Mouse (Mus musculus) T-helper 1 cell (primary cell): ENCODE results near the gene Ilf3.

Source experiments
- in situ Hi-C: fragments of 300-600 bp; cut with MboI, MseI; formaldehyde crosslinking; loops from one replicate; pipeline ENCODE4 v1.15.1; 2025; ENCODE audit warnings: high pct_unique_total_duplicates

Gene Ilf3

DNA sequence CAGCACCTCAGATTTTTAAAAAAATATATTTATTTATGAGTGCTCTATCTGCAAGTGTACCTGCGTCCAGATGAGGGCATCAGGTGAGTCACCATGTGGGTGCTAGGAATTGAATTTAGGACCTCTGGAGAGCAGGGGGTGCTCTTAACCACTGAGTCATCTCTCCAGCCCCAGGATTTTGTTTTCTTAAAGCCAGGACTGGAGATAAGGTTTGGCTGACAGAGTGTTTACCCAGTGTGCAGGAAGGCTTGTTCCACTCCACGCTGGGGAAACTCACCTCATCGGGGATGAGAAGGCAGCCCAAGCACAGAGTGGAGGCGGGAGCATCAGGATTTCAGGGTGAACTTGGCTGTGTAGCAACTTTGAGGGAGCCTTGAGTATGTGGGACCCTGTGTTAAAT, 27.3 kb upstream of the Ilf3 start:
- in situ Hi-C loops, result no loop called here

DNA sequence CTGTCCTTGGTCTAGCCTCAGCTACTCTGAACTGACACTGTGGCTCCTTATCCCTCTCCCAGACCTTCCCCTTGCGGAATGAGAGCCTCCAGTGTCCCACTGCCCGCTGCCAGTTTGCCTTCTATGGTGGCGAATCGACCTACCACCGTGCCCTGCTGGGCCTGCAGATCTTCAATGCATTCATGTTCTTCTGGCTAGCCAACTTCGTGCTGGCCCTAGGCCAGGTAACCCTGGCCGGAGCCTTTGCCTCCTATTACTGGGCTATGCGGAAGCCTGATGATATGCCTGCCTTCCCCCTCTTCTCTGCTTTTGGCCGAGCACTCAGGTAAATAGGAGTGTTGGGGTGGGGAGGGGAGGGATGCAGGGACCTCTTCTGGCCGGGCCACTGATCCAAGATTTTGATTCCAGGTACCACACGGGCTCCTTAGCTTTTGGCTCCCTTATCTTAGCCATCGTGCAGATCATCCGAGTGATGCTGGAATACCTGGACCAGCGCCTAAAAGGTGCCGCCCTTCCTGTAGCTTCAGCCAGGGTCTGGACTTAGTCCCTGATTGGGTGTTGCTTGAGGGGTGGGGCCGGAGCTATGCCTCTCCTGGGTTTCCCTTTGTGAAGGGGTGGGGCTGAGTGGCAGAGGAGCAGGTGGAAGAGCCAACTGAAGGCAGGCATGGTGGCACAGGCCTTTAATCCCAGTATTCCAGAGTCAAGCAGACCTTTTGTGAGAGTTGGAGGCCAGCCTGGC, 20.9 kb upstream of the Ilf3 start:
- in situ Hi-C loops, result no loop called here

DNA sequence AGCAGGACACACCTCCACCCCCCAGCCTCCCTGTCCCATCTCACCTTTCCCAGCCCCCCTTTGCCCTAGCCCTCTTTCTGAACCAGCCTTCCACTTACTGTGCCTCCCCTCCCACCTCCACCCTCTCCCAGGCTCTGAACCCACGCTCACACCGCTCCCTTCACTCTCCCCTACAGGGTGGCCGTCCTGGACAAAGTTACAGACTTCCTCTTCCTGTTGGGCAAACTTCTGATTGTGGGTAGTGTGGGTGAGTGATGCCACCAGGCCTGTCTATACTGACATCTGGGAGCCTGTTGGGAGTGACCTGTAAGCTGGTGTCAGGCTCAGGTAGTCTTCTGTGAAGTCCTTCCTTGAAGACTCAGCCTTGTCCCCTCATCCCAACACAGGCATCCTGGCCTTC, 19.5 kb upstream of the Ilf3 start:
- in situ Hi-C loops, result no loop called here

DNA sequence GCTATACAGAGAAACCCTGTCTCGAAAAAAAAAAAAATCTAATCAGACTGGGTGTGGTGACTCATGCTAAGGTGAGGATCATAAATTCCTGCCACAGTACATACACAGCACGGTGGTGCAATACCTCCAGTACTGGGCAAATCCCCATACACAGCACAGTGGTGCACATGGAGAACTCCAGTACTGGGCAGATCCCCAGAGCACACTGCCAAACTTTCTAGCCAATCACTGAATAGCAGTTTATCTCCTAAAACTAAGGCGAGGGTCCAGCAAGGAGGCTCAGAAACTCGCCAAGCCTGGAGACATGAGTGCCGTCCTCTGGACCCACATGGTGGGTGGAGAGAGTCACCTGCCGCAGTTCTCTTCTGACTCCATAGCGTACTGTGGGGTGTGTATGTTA, 16.5 kb upstream of the Ilf3 start:
- in situ Hi-C loops, result no loop called here

DNA sequence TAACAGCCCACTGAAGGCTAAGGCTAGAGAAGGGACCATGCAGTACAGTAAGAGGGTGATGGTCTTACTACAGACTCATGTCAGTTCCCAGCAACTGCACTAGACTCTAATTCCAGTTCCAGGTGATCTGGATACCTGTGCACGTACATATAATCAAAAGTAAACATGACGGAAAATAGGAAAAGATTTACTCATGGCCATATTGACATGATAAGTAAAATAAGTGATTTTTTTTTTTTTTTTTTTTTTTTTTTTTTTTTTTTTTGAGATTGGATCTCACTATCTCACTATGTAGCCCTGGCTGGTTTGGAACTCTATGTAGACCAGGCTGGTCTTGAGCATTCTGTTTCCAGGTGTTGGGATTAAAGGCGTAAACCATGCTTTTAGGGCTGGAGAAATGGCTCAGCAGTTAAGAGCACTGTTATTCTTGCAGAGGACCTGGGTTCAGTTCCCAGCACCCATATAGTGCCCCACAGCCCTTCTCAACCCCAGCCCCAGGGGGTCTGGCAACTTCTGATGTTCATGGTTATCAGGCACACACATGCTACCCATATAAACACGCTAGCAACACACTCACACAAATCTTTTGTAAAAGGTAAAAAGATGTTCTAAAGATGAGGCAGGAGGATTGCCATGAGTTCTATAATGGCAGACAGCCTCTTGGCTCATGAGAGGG, 15.8 kb upstream of the Ilf3 start:
- in situ Hi-C loops, result no loop called here

DNA sequence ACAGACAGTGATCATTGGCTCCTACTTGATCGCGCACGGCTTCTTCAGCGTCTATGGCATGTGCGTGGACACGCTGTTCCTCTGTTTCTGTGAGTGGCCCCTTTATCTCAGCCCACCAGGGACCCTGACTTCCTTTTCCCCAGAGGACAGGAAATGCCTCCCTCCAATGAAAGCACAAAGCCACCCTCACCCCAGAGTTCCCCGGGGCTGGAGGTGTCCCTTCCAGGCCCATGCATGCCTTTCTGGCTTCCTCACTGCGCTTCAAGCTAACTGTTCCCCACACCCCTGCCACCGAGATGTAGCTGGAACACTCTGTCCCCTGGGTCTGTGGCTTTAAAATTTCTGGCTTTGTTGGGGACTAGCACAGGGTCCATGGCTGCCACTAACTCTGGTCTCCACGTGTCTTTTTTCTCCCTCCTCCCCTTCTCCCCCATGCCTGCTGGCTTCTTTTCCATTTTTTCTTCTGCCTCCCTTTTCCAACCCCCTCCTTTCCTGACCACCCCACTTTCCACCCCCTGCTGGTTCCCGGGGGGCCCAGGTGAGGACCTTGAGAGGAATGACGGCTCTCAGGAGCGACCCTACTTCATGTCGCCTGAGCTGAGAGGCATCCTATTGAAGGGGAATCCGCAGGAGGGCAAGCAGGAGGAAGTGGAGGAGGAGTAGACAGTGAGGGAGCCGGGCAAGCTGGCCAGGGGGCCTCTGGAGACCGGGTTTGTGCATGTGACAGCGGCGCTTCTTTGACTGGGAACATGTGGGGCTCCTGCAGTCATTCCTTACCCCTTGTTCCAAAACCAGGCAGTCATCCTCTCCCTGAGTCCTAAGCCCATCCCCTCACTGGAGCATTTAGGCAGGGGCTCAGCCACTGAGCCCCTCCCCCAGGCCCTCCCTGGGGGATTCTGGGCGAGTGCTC, 15.0 kb upstream of the Ilf3 start:
- in situ Hi-C loops, result no loop called here

DNA sequence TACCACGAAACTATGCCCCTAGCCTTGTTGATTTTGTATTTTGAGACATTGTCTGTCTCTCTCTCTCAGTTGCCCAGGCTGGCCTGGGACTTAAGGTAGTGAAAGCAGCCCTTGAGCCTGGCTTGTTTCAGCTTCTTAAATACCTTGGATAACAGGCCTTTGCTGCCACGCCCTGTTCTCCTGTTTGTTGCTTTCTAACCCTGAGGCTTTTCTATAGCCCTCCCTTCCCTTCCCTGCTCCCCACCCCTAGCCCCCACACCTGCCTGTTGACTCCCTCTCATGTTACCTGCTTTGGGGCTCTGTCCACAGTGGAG, 14.3 kb upstream of the Ilf3 start:
- in situ Hi-C loops, result no loop called here

DNA sequence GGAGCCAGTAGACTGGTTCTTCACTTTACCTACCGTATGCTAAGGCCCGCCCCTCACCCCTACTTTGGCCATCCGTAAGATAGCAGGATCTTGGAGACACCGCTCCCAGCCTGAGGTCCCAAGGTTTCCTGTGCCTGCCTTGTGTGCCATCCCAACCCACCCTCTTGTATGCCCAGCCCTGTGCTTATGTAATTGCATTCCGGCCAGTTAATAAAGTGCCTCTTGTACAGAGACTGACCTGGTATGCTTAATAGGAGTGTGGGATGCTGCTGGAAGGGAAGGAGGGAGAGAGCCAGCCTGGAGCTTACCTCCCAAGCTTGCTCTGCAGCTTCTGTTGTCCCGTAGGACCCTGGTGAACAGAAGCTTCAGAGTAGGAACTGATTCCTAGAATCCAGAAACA, 12.9 kb upstream of the Ilf3 start:
- in situ Hi-C loops, result no loop called here

DNA sequence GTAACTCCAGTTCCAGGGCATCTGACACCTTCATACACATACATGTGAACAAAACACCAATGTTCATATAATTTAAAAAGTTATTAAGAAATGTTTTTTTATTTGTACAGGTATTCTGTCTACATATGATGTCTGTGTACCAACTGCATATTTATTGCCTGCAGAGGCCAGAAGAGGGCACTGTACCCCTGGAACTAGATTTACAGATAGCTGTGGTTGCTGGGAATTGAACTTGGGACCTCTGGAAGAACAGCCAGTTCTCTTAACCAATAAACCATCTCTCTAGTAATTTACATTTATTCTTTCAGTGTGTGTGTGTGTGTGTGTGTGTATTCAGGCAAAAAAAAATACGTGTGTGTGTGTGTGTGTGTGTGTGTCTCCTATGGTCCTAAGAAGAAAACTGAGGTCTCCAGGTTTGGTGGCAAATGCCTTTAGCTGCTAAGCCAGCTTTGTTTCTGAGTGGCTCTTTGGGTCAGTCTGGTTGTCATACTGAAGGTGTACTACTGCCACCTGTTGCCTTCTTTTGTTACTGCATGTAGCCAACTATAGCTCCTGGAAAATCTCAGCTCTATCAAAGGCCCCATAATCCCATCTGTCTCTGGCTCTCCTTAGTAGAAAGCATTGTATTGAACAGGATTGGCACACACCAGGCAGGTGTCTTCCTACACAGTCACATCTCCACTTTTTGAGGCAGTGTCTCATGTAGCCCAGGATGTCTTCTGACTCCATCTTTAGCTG, 10.5 kb upstream of the Ilf3 start:
- in situ Hi-C loops, result no loop called here

DNA sequence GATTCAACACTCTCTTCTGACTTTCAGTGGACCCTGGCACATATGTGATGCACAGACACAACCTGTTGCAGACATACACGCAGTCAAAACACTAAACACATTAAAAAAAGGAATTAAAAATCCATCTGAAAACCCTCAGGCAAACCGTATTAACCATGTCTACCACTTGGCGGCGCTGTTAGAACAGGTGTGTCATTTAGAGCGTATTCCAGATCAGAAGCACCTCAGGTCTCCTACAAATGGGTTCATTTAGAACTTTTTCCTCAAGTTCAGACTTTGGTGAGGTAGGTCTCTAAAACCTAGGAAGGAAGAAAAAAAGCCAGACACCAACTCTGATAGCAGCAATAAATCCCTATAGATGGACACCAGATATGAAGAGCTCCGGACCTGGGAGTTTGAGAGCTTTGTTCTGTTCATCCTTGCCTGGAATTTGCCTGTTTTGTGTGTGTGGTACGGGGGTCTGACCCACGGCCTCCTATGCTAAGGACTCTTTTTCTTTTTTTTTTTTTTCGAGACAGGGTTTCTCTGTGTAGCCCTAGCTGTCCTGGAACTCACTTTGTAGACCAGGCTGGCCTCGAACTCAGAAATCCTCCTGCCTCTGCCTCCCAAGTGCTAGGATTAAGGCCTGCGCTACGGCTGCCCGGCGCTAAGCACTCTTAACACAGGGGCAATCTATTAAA, 990 bp upstream of the Ilf3 start:
- in situ Hi-C loops, result loop anchor here (5.0 kb wide), 1 partner anchor 61 kb away; no protein-coding TSS in a partner anchor

DNA sequence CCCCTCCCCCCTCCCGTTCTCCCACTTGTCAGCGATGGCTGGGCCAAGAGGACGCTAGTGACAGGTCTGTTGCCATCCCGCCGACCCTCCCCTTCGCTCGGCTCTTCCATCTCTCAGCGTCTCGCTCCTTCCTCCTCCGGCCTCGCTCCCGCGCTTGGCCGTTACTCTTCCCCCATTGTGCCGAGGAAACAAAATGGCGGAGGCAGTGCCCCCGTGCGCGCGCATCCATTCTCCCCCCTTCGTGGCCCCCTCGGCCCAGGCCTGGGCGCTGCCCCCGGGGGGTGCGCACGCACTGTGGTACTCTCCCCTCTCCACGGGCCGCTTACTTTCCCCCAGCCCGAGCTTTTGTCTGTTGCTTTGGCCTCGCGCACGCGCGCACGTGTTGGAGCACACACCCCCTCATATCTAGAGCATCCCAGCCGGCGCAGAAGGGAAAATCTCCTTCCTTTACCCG, 487 bp downstream of the Ilf3 start:
- in situ Hi-C loops, result loop anchor here (5.0 kb wide), 1 partner anchor 59 kb away; no protein-coding TSS in a partner anchor

DNA sequence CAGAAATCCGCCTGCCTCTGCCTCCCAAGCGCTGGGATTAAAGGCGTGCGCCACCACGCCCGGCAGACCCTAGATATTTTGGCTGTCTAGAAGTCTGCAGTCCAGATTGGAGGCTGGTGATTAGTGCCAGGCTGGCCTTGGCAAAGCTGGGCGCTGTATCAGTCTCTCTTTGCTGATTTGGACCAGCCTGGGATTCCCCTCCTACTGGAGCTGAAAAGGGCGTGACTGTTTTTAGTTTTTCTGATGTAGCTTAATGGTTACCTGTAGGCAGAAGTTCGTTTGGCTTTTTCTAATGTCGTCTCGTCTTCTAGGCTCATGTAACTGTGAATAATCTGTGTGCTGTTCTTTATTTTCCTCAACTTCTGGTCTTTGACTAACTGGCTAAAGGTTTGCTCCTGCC, 1.4 kb downstream of the Ilf3 start:
- in situ Hi-C loops, result loop anchor here (5.0 kb wide), 1 partner anchor 58 kb away; no protein-coding TSS in a partner anchor

DNA sequence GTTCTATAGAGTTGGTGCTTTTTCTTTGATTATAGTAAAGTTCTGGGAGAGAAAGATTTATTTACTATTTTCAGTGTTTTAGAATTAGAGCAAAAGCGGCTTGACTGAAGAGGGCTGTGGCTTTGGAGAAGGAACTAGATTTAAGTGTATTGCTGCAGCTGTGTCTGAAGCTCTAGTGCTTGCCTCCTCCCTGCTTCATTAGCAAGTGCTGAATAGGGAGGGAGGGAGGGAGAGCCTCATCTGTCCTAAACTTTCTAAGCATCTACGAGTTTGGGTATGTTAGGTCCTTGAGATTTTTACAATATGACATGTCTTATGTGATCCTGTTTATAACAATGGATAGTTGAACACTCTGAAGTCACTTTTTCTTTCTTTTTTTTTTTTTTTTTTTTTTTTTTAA, 3.2 kb downstream of the Ilf3 start:
- in situ Hi-C loops, result loop anchor here (5.0 kb wide), 1 partner anchor 36 kb away; no protein-coding TSS in a partner anchor

DNA sequence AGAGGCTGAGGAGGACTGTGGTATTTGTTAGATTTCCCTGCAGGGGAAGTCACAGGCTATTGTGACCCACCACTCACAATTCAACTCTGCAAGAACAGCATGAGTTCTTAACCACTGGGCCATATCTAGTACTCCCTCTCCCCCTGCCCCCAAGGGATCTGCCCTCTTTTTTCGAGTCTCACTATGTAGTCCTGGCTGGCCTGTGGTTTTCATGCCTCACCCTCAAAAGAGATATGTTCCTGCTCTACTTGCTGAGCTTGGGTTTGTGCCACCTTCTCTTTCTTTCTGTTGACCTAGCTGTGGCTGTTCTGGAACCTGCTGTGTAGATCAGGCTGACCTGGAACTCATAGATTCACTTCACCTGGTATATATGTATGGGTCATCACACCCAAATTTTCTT, 4.8 kb downstream of the Ilf3 start:
- in situ Hi-C loops, result loop anchor here (5.0 kb wide), 1 partner anchor 35 kb away; no protein-coding TSS in a partner anchor

DNA sequence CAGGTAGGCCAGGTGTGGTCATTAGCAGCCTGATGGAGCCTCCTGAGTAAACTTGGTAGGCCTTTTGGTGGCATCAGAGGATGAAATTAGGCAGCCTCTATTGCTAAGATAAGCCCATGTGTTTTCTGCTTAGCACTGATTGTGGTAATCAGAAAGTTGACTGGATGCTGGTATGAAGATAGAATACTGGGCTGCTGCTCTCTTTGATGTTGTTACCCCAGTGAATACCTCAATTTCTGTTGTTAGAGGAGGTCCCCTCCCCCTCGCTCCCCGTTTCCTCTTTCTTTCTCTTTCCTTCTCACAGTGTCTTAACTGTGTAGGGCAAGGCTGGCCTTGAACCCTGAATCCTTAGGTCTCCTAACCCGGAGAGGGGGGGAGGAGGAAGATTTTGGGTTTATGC, 11.5 kb downstream of the Ilf3 start:
- in situ Hi-C loops, result no loop called here

DNA sequence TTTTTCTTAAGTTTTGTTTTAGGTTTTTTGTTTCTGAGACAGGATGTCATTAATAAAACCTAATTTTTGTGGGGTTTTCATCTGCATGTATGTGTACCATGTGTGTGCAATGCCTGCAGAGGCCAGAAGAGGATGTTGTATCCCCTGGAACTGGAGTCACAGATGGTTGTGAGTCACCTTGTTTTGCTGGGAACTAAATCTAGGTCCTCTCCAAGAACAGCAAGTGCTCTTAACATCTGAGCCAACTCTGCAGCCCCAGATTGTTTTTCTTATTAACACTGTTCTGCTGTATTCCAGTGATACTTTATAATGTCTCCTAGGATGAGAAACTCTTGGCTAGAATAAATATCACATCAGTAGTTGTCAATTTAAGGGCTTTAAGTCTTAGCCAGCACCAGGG, 13.2 kb downstream of the Ilf3 start:
- in situ Hi-C loops, result no loop called here

DNA sequence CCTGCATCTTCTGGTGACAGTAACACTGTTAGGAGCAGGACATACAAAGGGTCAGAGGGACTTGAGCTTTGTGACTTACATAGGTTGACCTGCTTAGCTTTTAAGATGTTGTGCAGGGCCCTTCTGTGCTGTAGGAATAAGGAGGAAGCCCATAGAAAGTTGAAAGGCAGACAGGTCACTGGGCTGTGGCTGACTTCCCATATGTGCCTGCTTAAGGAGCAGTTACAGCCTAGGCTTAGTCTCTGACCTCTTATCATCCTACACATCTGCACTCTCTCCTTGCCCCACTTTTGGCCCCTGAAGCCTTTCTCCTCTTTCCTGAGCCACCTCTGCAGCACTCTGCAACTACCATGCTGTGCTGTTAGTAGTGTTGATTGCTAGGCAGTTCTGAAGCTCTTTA, 16.3 kb downstream of the Ilf3 start:
- in situ Hi-C loops, result no loop called here

DNA sequence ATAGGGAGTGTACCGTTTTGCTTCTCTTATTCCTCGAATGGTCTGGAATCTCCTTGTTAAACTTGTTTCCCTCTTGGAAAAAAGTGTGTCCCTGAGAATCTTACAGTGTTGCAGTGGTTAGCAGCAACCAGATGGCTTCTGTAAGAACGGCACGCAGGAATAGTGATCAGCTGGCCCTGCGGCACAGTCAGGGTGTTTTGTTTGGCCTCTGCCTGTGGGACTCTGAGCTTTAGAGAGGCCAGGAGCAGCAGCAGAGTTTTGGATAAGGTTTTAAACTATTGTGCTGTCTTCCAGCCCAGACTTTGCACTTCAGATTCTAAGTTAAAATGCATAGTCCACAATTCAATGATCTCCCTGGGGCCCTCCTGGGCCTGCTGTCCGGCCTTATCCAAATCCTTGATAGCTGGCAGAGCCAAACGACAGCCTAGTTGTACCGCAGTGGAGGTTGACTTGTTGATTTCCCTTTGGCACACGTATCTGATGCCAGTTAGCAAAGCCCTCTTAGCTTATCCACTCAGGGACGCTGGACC, 25.0 kb downstream of the Ilf3 start:
- in situ Hi-C loops, result no loop called here

DNA sequence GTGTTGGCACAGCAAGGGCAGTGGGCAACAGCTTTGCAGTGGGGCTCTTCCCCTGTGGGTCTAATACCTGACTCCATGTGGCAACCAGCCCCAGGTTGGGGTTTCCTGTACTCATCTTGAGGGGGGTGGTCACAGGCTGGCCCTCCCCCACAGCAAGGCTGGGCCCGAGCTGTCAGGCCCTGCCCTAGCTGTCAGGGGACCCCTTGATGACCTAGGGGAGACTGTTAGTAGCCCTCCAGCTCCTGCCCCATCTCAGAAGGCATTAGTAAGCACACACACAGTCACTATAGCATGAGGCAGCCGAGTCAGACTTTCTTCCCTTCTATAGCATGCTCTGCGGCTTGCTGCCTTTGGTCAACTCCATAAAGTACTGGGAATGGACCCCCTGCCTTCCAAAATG, 28.0 kb downstream of the Ilf3 start:
- in situ Hi-C loops, result no loop called here

DNA sequence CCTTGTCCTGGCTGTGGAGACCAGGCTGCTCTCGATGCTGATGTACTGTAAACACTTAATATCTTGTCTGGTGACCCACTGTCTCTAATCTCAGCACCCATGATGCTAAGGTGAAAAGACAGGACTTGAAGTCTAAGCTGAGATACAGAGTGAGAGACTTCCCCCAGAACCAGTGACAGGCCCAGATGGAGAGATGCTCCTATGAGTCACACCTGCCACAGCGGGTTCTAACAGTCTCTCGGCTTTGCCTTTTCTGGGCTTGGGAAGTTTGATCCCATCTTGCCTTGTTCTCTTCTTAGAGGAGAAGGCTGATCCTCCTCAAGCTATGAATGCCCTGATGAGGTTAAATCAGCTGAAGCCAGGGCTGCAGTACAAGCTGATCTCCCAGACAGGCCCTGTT, 29.5 kb downstream of the Ilf3 start:
- in situ Hi-C loops, result no loop called here

DNA sequence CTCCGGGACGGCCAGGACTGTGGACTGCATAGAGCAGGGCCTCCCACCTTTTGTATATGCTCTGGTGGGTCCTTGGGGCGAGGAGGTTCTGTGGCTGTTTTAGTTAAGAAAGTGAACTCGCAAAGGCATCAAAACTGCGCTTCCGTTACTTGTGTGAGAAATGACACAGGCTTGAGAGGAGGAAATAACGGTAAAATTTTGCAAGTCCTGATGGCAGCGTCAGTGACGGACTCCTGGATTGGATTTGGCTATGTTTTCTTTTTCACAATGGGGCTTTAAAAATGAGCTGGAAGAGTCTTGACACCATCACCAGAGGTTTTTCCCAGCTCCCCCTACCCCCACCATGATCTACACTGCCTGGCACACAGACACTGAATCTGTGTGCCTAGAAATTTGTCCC, 33.4 kb downstream of the Ilf3 start:
- in situ Hi-C loops, result no loop called here
